Mouse (Mus musculus): ENCODE measurements around the gene Ramp3. TPM values are rescaled to one million over a fixed set of nuclear protein-coding genes. Genes with fewer than 3 reads are reported as not detected.

Gene Ramp3
- polyA plus RNA-seq, 1 experiment from 2014 or later, result 4.3 TPM

DNA sequence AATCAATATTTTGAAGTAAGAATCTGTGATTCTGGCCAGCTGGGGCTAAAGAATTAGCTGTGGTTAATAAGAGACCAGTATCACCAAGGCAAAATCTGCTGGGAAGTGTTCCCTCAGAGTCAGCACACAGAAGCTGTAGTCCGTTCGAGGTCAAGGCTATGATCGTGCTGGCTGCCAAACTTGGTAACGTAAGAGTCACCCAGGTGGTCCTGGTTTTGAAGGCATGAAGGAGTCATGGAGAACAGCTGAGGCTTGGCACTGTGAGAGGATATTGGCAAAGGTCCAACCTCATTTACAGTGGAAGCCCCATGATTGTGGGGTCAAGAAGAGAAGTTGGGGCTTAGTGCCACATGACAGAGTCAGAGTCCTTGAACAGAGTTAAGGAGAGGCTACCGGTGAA is 68.6 kb downstream of the Ramp3 start:
- Histone ChIP-seq H3K27ac (ENCODE audit: low read depth, low read length) (no peak overlapping the region), H3K4me2 (replicated peaks; ENCODE audit: low read depth, low read length) (no peak overlapping the region), H3K36me3 (ENCODE audit: control insufficient read depth, insufficient read depth, low read length) (no peaks in the 10 kb centered on the region), H3K4me3 (ENCODE audit: low read depth, low read length) (no peak overlapping the region), H3K27me3 (ENCODE audit: control insufficient read depth, insufficient read depth, low read length) (no peaks in the 10 kb centered on the region), H3K9ac (ENCODE audit: low read depth, low read length) (no peak overlapping the region), H3K9me3 (ENCODE audit: control insufficient read depth, low read length) (no peaks in the 10 kb centered on the region), H3K4me1 (replicated peaks; ENCODE audit: control insufficient read depth, insufficient read depth, low read length) (no peaks in the 10 kb centered on the region)
- DNase-seq (ENCODE audit: low spot score) (no peak), ATAC-seq (ENCODE audit: low FRiP score) (no peak)
- WGBS, result 96% methylated on average over 5 of the region's 5 CpGs

Other genes starting within 250 kb of the Ramp3 start
- 5,018 and 5,123 TPM in 2 replicates for gene Ppia, start 243.1 kb upstream of the Ramp3 start, polyA plus RNA-seq (2014; fragmentation: Nextera tagmentation; extraction: Ambion mirVana)
- 784 and 787 TPM in 2 replicates for gene H2afv, start 214.1 kb upstream of the Ramp3 start, polyA plus RNA-seq (2014; fragmentation: Nextera tagmentation; extraction: Ambion mirVana)
- 12.7 and 17.9 TPM in 2 replicates for gene Purb, start 182.6 kb upstream of the Ramp3 start, polyA plus RNA-seq (2014; fragmentation: Nextera tagmentation; extraction: Ambion mirVana)
- 0.43 and 0.53 TPM in 2 replicates for gene Myo1g, start 137.6 kb upstream of the Ramp3 start, polyA plus RNA-seq (2014; fragmentation: Nextera tagmentation; extraction: Ambion mirVana)
- gene Ccm2, start 111.6 kb upstream of the Ramp3 start, polyA plus RNA-seq (2014; fragmentation: Nextera tagmentation; extraction: Ambion mirVana), result 88.2 and 88.4 TPM in 2 replicates
- gene Nacad, start 52.5 kb upstream of the Ramp3 start, polyA plus RNA-seq (2014; fragmentation: Nextera tagmentation; extraction: Ambion mirVana), result 44.3 and 44.8 TPM in 2 replicates
- gene Tbrg4, start 32.5 kb upstream of the Ramp3 start, polyA plus RNA-seq (2014; fragmentation: Nextera tagmentation; extraction: Ambion mirVana), result 31.8 and 34.6 TPM in 2 replicates
- not detected in 2 replicates for gene Wap, start 19.9 kb upstream of the Ramp3 start, polyA plus RNA-seq (2014; fragmentation: Nextera tagmentation; extraction: Ambion mirVana)
- gene Gm11983, start 179.1 kb downstream of the Ramp3 start, polyA plus RNA-seq (2014; fragmentation: Nextera tagmentation; extraction: Ambion mirVana), result not detected in 2 replicates

All from hindbrain, embryonic 11.5 days (tissue).